18 mouse cellular contexts compared by ENCODE assay signal in the genomic region with DNA sequence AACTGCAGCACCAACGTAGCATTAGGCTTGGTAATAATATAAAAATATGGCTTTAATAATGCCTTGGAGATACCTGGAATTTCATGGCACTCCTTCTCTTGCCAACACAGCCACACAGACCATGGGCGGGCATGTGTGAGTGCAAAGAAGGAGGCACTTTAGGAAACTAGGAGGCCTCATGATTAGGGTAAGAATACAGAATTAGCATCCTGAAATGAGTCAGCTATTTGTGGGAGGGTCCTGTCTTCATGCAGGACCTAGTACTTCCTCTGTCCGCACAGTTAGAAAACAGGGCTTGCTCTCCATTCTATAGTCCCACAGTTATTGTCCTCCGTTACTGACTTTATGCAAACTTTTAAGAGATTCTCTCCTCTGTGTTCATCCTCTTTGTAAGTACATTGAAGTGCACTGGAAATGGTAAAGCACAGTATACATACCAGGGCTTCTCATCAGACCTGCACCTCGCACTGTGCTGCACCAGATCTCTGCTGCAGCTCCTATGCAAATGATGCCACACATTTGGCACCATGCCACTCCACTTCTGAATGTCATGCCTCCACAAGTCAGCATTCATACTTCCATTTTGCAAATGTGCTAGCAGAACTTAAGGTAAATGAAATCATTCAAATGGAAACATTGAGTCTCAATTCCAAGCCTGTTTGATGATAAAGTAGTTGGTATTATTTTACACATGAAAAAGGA.
DNase-seq lines count a peak whose midpoint lies in the region; ATAC-seq and TF ChIP-seq lines count a peak whose summit lies in the region.
"Had no signal": no experiment of that assay in that cellular context is flagged by ENCODE, and none has a peak within 500 bp of the region (broad histone marks: within the 10 kb centered on the region; RNA-seq: fewer than 3 reads in every experiment).

No protein-coding gene starts in this region.

- WGBS in forebrain, embryonic 15.5 days: 76% methylated on average over 5 of the region's 5 CpGs
- WGBS in forebrain, embryonic 11.5 days: 85% methylated on average over 5 of the region's 5 CpGs

- no peak for TF ChIP-seq CTCF in bone marrow macrophage, adult 2 months (IDR thresholded peaks at IDR 0.05; ENCODE audit: low read depth, low read length)

- intact Hi-C loops in left cerebral cortex, postnatal 4 days (cut with DNase I): no loop called here
- intact Hi-C loops in left cerebral cortex, postnatal 14 days (cut with DNase I): no loop called here

- DNase-seq in forebrain, embryonic 11.5 days (ENCODE audit: low spot score): no peak
- DNase-seq in left cerebral cortex, postnatal 4 days: peak; percentile 45
- no peak for DNase-seq in left cerebral cortex, postnatal 14 days (ENCODE audit: low spot score in 2 of 2)
- peak; percentile 19 for DNase-seq in CD4-positive, CD25-positive, alpha-beta regulatory T cell, adult 2 months (ENCODE audit: low read depth, low spot score)
- DNase-seq in ovary, postnatal 10 days (ENCODE audit: low spot score): no peak
- DNase-seq: adrenal gland, adult 2 months; cerebellum, adult 8-10 months; embryo, embryonic 11 days; gastrocnemius, postnatal 25 days; kidney, adult 8-10 months; layer of hippocampus, postnatal 36 days; lung, adult 18-20 months; lung, postnatal 4 days; thymus, postnatal 25 days had no signal

- H3K9ac ChIP-seq in forebrain, embryonic 15.5 days (replicated peaks): no peak overlapping the region
- no peak overlapping the region for H3K9ac ChIP-seq in forebrain, embryonic 11.5 days (ENCODE audit: low read length)
- H3K9ac ChIP-seq: midbrain, embryonic 12.5 days had no signal

- H3K27ac ChIP-seq in forebrain, embryonic 15.5 days (replicated peaks): no peak overlapping the region
- no peak overlapping the region for H3K27ac ChIP-seq in forebrain, embryonic 11.5 days (ENCODE audit: low read depth, low read length)
- peak overlapping the region; percentile 41 for H3K27ac ChIP-seq in bone marrow macrophage, adult 2 months (ENCODE audit: insufficient read depth, low read depth, low read length)
- H3K27ac ChIP-seq: heart, embryonic 10.5 days; midbrain, embryonic 12.5 days had no signal

- ATAC-seq in forebrain, embryonic 15.5 days (replicated peaks): 0 out of 2 replicates have a peak, but pooled peaks have one; percentile 60
- no peak for ATAC-seq in forebrain, embryonic 11.5 days (replicated peaks; ENCODE audit: low FRiP score)

- no peaks in the 10 kb centered on the region for H3K27me3 ChIP-seq in forebrain, embryonic 15.5 days
- no peaks in the 10 kb centered on the region for H3K27me3 ChIP-seq in forebrain, embryonic 11.5 days (ENCODE audit: control insufficient read depth, insufficient read depth, low read length)
- H3K27me3 ChIP-seq: midbrain, embryonic 12.5 days had no signal

- H3K4me3 ChIP-seq in forebrain, embryonic 15.5 days: no peak overlapping the region
- no peak overlapping the region for H3K4me3 ChIP-seq in forebrain, embryonic 11.5 days (ENCODE audit: low read depth, low read length)
- no peak overlapping the region for H3K4me3 ChIP-seq in bone marrow macrophage, adult 2 months (ENCODE audit: insufficient read depth, low read length)
- H3K4me3 ChIP-seq: heart, embryonic 10.5 days; midbrain, embryonic 12.5 days had no signal

- TF ChIP-seq POLR2A in bone marrow macrophage, adult 2 months (IDR thresholded peaks at IDR 0.05; ENCODE audit: borderline replicate concordance, low read depth, low read length): no peak

- H3K36me3 ChIP-seq in forebrain, embryonic 15.5 days: no peaks in the 10 kb centered on the region
- no peaks in the 10 kb centered on the region for H3K36me3 ChIP-seq in forebrain, embryonic 11.5 days (ENCODE audit: control insufficient read depth, insufficient read depth, low read length)
- H3K36me3 ChIP-seq: heart, embryonic 10.5 days; midbrain, embryonic 12.5 days had no signal

- no peaks in the 10 kb centered on the region for H3K4me1 ChIP-seq in forebrain, embryonic 15.5 days
- H3K4me1 ChIP-seq in forebrain, embryonic 11.5 days (replicated peaks; ENCODE audit: control insufficient read depth, insufficient read depth, low read length): no peaks in the 10 kb centered on the region
- H3K4me1 ChIP-seq in bone marrow macrophage, adult 2 months (ENCODE audit: control insufficient read depth, insufficient read depth, low read length): peaks cover 22% of the 10 kb centered on the region
- H3K4me1 ChIP-seq: heart, embryonic 10.5 days; midbrain, embryonic 12.5 days had no signal

- H3K9me3 ChIP-seq in forebrain, embryonic 15.5 days: no peaks in the 10 kb centered on the region
- no peaks in the 10 kb centered on the region for H3K9me3 ChIP-seq in forebrain, embryonic 11.5 days (ENCODE audit: control insufficient read depth, low read length)
- H3K9me3 ChIP-seq: heart, embryonic 10.5 days; midbrain, embryonic 12.5 days had no signal

- no peak overlapping the region for H3K4me2 ChIP-seq in forebrain, embryonic 15.5 days (replicated peaks)
- H3K4me2 ChIP-seq in forebrain, embryonic 11.5 days (ENCODE audit: low read depth, low read length, severe bottlenecking): no peak overlapping the region
- H3K4me2 ChIP-seq: midbrain, embryonic 12.5 days had no signal

Comparison
In these comparisons a context has a peak if more than half of its experiments do, and no peak if none do; other contexts are left out.
1. DNase-seq: peak in left cerebral cortex, postnatal 4 days (single experiment) and CD4-positive, CD25-positive, alpha-beta regulatory T cell, adult 2 months (single experiment); none in forebrain, embryonic 11.5 days (single experiment), left cerebral cortex, postnatal 14 days (0 of 2) and ovary, postnatal 10 days (single experiment).